Mouse (Mus musculus): ENCODE results near the gene Zdhhc5.

The Zdhhc5 gene

GRCm38 (mm10) chr2:84638428-84639220 lies 76.4 kb downstream of the Zdhhc5 start:
- DNase-seq: no peak
